Mouse (Mus musculus) kidney, postnatal 0 days (tissue): ENCODE data around the gene Ccdc120. TPM values are rescaled to one million over a fixed set of nuclear protein-coding genes. Genes with fewer than 3 reads are reported as not detected.

Source experiments
- ATAC-seq: fragments of 200-750 bp; cut with Nextera tagmentation; replicated peaks from 2 replicates; pipeline ENCODE4 v1.8.0; 2017; ENCODE audit warnings: low read depth, moderate number of reproducible peaks, moderate TSS enrichment, moderate library complexity; ENCODE audit not compliant: low FRiP score
- DNase-seq: peaks from one replicate; pipeline ENCODE4 v3.0.0-alpha.2; 2016; ENCODE audit warnings: low spot score
- H3K27ac ChIP-seq: fragments of 300-500 bp; sonication (generic); 2 replicates; pipeline ENCODE4 v1.5.1; 2014; ENCODE audit warnings: mild to moderate bottlenecking
- H3K27me3 ChIP-seq: fragments of 300-500 bp; sonication (generic); 2 replicates; pipeline ENCODE4 v1.6.1; 2014; ENCODE audit warnings: low read length, mixed read lengths; ENCODE audit not compliant: insufficient read depth
- H3K36me3 ChIP-seq: fragments of 300-500 bp; sonication (generic); 2 replicates; pipeline ENCODE4 v1.6.1; 2014; ENCODE audit warnings: low read length, mixed read lengths; ENCODE audit not compliant: insufficient read depth
- H3K4me1 ChIP-seq: fragments of 300-500 bp; sonication (generic); replicated peaks from 2 replicates; pipeline ENCODE4 v1.6.1; 2014; ENCODE audit warnings: antibody characterized with exemption, low read length, mixed read lengths; ENCODE audit not compliant: insufficient read depth
- H3K4me2 ChIP-seq: fragments of 300-500 bp; sonication (generic); 2 replicates; pipeline ENCODE4 v1.6.1; 2014; ENCODE audit warnings: mild to moderate bottlenecking, low read length, moderate library complexity, mixed read lengths
- H3K4me3 ChIP-seq: fragments of 300-500 bp; sonication (generic); replicated peaks from 2 replicates; pipeline ENCODE4 v1.5.1; 2014; ENCODE audit warnings: low read depth, low read length
- H3K9ac ChIP-seq: fragments of 300-500 bp; sonication (generic); 2 replicates; pipeline ENCODE4 v1.6.1; 2014; ENCODE audit warnings: low read depth, low read length
- H3K9me3 ChIP-seq: fragments of 300-500 bp; sonication (generic); replicated peaks from 2 replicates; pipeline ENCODE4 v1.6.1; 2016; ENCODE audit warnings: low read length, inconsistent platforms, mixed read lengths
- CTCF ChIP-seq: IDR thresholded peaks from 2 replicates; pipeline ENCODE4 v1.5.1; 2016; ENCODE audit warnings: antibody characterized with exemption, low read depth, mild to moderate bottlenecking, moderate library complexity
- WGBS: fragments of 180-500 bp; shearing (Covaris S2); extraction: QIAGEN DNeasy Blood & Tissue Kit; methylation state at CpG from one replicate; pipeline ENCODE4 v1.1.7; 2014; 5-methylcytosine and 5-hydroxymethylcytosine counted together
- polyA plus RNA-seq: library from polyadenylated mRNA; unstranded; fragments of >200 nt; fragmentation: Nextera tagmentation; extraction: Ambion mirVana; gene quantifications from 2 replicates; pipeline ENCODE4 v1.2.1, GENCODE M21; 2015

Ccdc120 gene
- polyA plus RNA-seq, 1 experiment from 2014 or later: 16.8 TPM

- H3K27ac ChIP-seq: no peak overlapping the region
- ATAC-seq: no peak
- H3K4me2 ChIP-seq: no peak overlapping the region
- TF ChIP-seq CTCF: no peak
- H3K9ac ChIP-seq: no peak overlapping the region
- no peak overlapping the region for H3K4me3 ChIP-seq
- 74% methylated on average over 4 of the region's 4 CpGs for whole genome bisulfite sequencing
- H3K9me3 ChIP-seq: no peaks in the 10 kb centered on the region
- H3K27me3 ChIP-seq: no peaks in the 10 kb centered on the region
- no peaks in the 10 kb centered on the region for H3K4me1 ChIP-seq
- DNase-seq: no peak
- no peaks in the 10 kb centered on the region for H3K36me3 ChIP-seq
These were observed 31.9 kb upstream of the Ccdc120 start for GRCm38 (mm10) chrX:7782603-7783092.

- 28% methylated on average over 3 of the region's 3 CpGs for whole genome bisulfite sequencing
- Histone ChIP-seq H3K4me1 (no peaks in the 10 kb centered on the region), H3K36me3 (0 out of 2 replicates have a peak, but pooled peaks cover 2% of the 10 kb centered on the region)
These were observed 28.6 kb upstream of the Ccdc120 start for GRCm38 (mm10) chrX:7779294-7779693.

GRCm38 (mm10) chrX:7778450-7779244 is 27.9 kb upstream of the Ccdc120 start:
- H3K4me1 ChIP-seq: no peaks in the 10 kb centered on the region
- TF ChIP-seq CTCF: no peak
- no peak overlapping the region for H3K4me3 ChIP-seq
- DNase-seq (peak; percentile 14), ATAC-seq (no peak)
- no peak overlapping the region for H3K27ac ChIP-seq
- H3K9ac ChIP-seq: no peak overlapping the region
- no peaks in the 10 kb centered on the region for H3K9me3 ChIP-seq
- whole genome bisulfite sequencing: 72% methylated on average over 7 of the region's 7 CpGs
- 0 out of 2 replicates have a peak, but pooled peaks cover 6% of the 10 kb centered on the region for H3K36me3 ChIP-seq
- H3K27me3 ChIP-seq: no peaks in the 10 kb centered on the region
- H3K4me2 ChIP-seq: no peak overlapping the region

More at GRCm38 (mm10) chrX:7779294-7779693, 28.6 kb upstream of the Ccdc120 start:
- no peak overlapping the region for H3K27ac ChIP-seq
- DNase-seq (no peak), ATAC-seq (no peak)
- no peak overlapping the region for H3K4me3 ChIP-seq
- H3K9ac ChIP-seq: no peak overlapping the region
- no peaks in the 10 kb centered on the region for H3K9me3 ChIP-seq
- H3K4me2 ChIP-seq: no peak overlapping the region
- no peaks in the 10 kb centered on the region for H3K27me3 ChIP-seq
- no peak for TF ChIP-seq CTCF

- WGBS: 55% methylated on average over 8 of the region's 8 CpGs
- no peak overlapping the region for H3K9ac ChIP-seq
- H3K4me3 ChIP-seq: no peak overlapping the region
- no peak overlapping the region for H3K27ac ChIP-seq
- no peak; the same call in 1 of the 2 replicates for ATAC-seq
- 0 out of 2 replicates have a peak, but pooled peaks cover 6% of the 10 kb centered on the region for H3K36me3 ChIP-seq
- peak; percentile 39 for DNase-seq
- no peaks in the 10 kb centered on the region for H3K4me1 ChIP-seq
- no peak overlapping the region for H3K4me2 ChIP-seq
- H3K9me3 ChIP-seq: no peaks in the 10 kb centered on the region
- peak; percentile 76 for TF ChIP-seq CTCF
- no peaks in the 10 kb centered on the region for H3K27me3 ChIP-seq
These were observed 25.8 kb upstream of the Ccdc120 start for GRCm38 (mm10) chrX:7776329-7777082.

GRCm38 (mm10) chrX:7775501-7776205 is 24.9 kb upstream of the Ccdc120 start:
- Histone ChIP-seq H3K9me3 (no peaks in the 10 kb centered on the region), H3K4me2 (no peak overlapping the region), H3K27ac (no peak overlapping the region), H3K4me1 (no peaks in the 10 kb centered on the region), H3K36me3 (0 out of 2 replicates have a peak, but pooled peaks cover 8% of the 10 kb centered on the region), H3K9ac (no peak overlapping the region), H3K27me3 (no peaks in the 10 kb centered on the region), H3K4me3 (no peak overlapping the region)
- ATAC-seq (no peak), DNase-seq (no peak)
- 72% methylated on average over 9 of the region's 9 CpGs for WGBS
- no peak for TF ChIP-seq CTCF

- Histone ChIP-seq H3K9ac (no peak overlapping the region), H3K4me3 (no peak overlapping the region), H3K27ac (no peak overlapping the region), H3K36me3 (0 out of 2 replicates have a peak, but pooled peaks cover 20% of the 10 kb centered on the region), H3K4me2 (no peak overlapping the region), H3K27me3 (no peaks in the 10 kb centered on the region), H3K4me1 (no peaks in the 10 kb centered on the region), H3K9me3 (no peaks in the 10 kb centered on the region)
- peak; percentile 57 for TF ChIP-seq CTCF
- no peak for DNase-seq
- WGBS: 47% methylated on average over 2 of the region's 2 CpGs
- ATAC-seq: no peak
These were observed 22.1 kb upstream of the Ccdc120 start for GRCm38 (mm10) chrX:7772766-7773165.
